Mouse (Mus musculus) testis, postnatal 10 days (tissue): ENCODE results near the gene Gadd45gip1.

Source experiments
- DNase-seq: peaks from one replicate; pipeline ENCODE4 v3.0.0; 2021; ENCODE audit warnings: low spot score

The Gadd45gip1 gene

DNA sequence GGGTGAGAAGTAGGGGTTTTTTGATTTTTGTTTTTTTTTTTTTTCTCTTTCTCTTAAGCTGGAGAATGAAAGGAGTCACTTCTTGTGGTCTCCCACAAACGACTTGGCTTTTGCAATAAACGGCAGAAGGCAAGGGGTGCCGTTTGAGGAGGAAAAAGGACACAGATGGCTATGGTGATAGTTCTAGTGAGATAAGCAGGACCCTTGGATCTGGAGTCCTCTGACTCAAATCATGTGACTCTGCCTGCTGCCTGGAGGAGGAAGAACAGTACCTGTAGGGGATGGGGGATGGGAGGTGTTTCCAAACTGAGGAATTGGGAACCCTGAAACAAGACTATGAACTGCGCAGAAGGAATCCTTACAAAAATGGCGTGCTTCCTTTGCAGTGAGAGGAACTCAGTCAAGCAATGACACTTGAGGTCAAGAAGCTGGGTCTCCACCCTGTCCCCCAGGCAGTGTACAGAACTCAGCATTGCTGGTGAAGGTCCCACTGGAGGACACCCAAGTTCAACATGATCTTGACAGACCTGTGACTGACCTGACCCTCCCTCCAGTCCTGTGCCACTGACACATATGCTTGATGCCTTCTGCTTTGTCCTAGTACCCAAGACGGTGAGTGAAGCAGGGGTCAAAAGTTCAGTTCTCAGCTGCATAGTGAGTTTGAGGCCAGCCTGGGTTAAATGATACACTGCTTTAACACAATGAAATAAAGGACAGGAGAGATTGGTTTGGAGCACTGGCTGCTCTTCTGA is 16.5 kb downstream of the Gadd45gip1 start:
- no peak for DNase-seq

DNA sequence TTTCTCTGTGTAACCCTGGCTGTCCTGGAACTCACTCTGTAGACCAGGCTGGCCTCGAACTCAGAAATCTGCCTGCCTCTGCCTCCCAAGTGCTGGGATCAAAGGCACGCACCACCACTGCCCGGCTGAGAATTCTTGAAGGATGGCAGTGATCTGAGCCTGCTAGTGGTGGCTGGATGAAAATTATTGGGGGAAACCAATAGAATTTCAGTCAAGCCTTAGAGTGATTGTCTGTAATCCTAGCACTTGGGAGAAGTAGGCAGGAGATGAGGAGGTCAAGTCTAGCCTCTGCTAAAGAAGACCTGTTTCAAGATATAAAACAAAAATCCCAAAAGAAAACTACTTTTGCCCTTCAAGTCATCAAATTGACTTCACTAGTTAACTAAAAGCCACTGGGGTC is 25.1 kb downstream of the Gadd45gip1 start:
- DNase-seq: no peak

DNA sequence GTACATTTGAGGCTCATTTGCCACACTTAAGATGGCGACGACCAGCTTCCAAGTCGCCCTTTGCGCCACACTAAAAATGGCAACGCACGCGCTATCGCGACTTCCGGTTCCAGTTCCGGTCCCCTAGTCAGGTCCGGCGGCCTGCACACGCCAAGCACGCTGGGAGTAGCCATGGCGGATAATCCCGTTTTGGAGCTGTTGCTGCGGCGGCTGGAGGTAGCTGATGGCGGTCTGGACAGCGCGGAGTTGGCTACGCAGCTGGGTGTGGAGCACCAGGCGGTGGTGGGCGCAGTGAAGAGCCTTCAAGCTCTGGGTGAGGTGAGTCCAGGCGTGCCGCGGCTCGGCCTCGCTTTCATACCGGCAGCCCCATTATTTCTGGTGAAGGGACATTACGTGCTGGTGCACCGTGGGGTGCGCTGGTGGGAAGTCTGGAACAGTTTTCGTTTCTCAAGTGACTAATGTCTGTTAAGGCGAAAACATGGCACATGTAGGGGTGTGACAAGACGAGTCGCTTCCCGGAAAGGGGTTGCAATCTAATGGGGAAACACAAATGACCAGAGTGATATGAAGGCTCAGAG is 25.6 kb downstream of the Gadd45gip1 start, which contains the start of gene Farsa:
Farsa (plus strand) TSS at position 126 of the 578 bp plus-strand sequence.
- DNase-seq: peak; percentile 91

DNA sequence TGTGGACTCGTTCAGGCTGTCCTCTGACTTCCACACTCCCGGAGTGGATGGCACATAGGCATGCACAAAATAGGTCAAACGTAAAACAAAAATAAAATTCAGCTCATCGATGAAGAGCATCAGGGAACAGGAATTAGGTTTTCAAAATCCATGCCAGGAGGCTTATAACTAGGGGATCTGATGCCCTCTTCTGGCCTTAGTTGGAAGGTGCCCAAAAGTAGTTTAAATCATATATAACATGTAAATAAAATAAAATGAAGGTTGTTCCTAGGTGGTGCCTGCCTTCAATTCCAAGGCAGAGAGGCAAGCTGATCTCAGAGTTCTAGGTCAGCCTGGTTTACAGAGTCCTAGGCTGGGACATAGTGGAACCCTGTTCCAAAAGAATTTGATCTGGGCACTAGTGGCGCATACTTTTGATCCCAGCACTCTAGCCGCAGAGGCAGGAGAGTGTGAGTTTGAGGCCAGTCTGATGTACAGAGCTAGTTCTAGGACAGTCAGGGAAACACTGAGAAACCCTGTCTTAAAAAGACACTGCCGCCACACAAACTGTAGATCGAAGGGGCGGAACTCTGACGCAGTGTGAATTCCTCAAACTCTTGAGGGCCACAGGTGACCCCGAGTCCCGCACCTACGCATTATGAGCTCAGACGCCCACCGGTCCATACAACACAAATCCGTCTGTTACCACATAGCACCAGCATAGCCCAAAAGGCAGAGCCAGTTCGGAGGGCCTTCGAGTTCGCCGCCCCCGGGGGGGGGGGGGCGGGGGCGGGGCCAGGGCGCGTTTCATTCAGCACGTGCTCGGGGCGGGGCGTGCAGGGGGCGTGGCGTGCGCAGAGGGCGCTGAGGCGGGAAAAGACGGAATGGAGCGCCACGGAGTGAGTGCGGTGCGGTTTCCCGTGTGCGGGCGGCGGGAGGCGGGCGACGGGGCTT is 40.3 kb downstream of the Gadd45gip1 start, which contains the start of gene Syce2:
Syce2 (plus strand) TSS at position 736 of the 933 bp plus-strand sequence.
- peak; percentile 96 for DNase-seq

DNA sequence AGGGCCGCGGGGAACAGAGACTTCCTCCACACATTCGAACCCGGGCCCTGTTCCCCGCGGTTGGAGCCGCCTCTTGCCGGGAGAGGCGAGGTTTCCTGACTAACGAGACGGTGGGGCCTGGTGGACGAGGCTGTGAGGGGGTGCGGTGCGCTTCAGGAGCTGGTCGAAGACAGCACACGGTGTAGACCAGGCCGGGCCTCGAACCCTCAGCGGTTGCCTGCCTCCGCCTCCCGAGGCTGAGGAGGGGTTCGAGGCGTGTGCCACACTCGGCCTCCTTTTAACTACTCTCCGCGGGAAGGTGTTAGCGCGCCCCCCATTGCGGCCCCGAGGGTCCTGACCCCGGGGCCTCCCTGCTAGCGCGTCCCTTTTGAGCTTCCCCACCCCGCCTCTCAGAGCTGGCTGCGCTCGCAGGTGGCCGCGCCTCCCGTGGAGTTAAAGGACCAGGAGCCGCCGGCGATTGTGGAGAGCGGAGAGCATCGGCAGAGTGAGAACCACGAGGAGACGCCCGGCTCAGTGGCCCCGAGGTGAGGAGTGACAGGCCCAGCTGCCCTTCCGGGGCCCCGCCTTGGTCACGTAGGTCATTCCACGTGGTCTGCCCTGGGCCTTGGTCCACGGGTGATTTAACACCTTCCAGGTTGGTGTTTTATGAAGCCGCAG is 41.1 kb downstream of the Gadd45gip1 start:
- DNase-seq: peak; percentile 66

DNA sequence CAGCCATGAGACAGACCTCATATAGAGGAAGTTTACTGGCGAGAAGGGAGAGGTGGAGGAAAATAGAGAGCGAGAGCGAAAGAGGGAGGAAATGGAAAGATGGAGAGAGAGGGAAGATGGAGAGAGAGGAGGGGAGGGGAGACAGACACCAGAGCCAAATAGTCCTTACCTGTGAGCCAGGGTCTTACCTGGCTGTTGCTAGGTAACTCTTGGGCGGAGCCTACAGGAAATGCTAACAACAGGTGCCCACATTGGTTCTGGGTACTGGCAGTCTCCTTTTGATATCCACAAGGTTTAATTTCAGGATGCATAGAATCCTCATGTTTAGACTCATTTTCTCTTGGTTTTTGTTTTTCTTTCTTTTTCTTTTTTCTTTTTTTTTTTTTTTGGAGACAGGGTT is 41.7 kb downstream of the Gadd45gip1 start:
- no peak for DNase-seq

DNA sequence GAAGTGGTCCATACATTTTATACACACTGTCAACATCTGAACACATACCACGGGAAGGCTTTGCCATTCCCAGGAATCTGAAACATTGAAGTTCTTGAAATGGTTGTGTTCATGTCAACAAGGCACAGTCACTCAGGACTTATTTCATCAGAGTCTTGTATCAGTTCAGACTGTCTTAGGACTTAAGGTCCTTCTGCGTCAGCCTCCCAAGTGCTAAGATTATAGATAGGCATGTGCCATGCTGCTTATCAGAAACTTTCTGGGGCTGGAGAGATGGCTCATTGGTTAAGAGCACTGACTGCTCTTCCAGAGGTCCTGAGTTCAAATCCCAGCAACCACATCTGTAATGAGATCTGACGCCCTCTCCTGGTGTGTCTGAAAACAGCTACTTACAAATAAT is 43.0 kb downstream of the Gadd45gip1 start:
- DNase-seq: no peak

DNA sequence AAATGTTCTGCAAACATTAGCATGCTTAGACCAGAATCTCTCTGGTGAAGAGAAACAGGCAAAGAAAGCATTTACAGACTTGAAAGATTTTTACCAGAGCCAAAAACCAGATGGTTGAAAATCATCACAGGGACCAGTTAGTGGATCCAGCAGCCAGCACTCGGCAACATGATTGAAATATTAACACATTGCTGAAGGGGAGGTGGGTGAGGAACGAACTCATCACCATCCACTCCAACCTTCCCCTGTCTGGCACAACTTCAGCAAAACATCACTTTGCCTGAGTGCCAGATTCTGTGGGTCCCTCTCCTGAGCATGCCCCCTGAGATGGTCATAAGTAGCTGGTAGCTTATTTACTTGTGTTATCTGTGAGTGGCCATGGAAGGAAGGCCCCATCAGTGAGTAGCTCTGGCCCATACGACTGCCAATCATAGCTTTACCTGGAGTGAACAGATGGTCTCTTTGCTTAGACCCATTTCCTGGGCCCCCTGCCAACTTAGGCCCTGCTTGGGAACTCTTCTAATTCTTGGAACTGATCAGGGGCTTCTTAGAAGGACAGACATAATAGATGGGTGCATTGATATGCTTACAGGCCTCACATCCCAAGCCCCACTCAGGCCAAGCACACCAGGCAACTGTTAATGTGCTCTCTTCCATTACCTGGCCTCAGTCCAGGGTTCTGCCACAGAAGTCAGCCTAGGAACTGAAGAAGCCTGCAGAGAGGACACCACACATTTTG is 46.1 kb downstream of the Gadd45gip1 start:
- DNase-seq: no peak

DNA sequence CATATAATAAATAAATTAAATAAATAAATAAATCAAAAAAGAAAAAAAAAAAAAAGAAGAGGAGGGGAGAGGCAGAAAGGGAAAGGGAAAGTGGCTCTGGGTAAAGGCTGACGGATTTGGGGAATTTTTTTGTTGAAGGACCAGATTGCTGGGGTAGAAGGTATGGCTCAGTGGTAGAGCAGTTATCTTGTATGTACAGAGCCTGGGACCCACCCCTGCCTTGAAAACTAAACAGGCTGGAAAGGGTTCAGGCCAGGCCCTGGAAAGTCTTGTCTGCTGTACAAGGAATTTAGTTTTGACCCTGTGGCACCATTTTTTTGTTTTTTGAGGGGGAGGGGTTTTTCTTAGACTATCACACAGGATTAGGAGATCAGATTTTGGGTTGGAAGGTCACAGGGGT is 47.6 kb downstream of the Gadd45gip1 start:
- no peak for DNase-seq

DNA sequence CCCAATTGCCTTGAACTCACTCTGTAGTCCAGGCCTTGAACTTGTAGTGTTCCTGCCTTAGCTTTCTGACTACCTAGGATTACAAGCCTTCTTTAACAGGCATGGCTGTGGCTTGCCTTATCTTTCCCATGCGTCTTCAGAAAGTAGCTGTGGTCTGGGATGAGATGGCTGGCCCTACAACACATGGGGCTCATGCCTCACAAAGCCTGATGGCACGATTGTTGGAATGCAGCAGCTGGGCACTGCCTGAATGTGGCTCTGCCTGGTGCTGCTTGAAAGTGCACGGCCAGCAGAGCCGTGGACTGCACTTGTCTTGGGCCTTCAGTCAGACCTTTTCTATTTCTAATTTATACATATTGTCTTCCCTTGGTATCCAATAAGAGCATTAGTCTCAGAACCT is 53.4 kb downstream of the Gadd45gip1 start:
- DNase-seq: no peak
